Mouse (Mus musculus) sigmoid colon, adult 10 weeks (tissue): ENCODE results near the gene Eya3. TPM values are rescaled to one million over a fixed set of nuclear protein-coding genes. Genes with fewer than 3 reads are reported as not detected.

Source experiments
- polyA plus RNA-seq: library from polyadenylated mRNA; stranded (reverse); fragments of 350-450 nt; fragmentation: Illumina TruSeq; extraction: RNeasy Lipid Tissue Mini Kit (QIAGEN cat#74804); gene quantifications from one replicate; pipeline ENCODE4 v1.2.3, GENCODE M21; 2014; ENCODE audit warnings: low read depth, low replicate concordance

The Eya3 gene
- polyA plus RNA-seq, result 31.7 TPM

GRCm38 (mm10) chr4:132638461-132639190 is at the start of gene Eya3:
TSS of gene Eya3 (plus strand) at chr4:132638987.

GRCm38 (mm10) chr4:132732148-132732684 is 93.4 kb downstream of the Eya3 start, which contains the start of gene Xkr8:
TSS of gene Xkr8 (minus strand) at chr4:132732546.

GRCm38 (mm10) chr4:132756974-132757373 is 118.2 kb downstream of the Eya3 start, which contains the start of gene Smpdl3b:
TSS of gene Smpdl3b (minus strand) at chr4:132757252.

GRCm38 (mm10) chr4:132767914-132768876 is 129.4 kb downstream of the Eya3 start, which contains the start of gene Rpa2:
TSS of gene Rpa2 (plus strand) at chr4:132768332.

Other genes starting within 250 kb of the Eya3 start
- gene Phactr4, start 216.5 kb upstream of the Eya3 start, polyA plus RNA-seq, result 33.6 TPM
- 3.0 TPM for gene Med18, start 175.1 kb upstream of the Eya3 start, polyA plus RNA-seq
- 0.79 TPM for gene Sesn2, start 128.5 kb upstream of the Eya3 start, polyA plus RNA-seq
- gene Atpif1, start 105.3 kb upstream of the Eya3 start, polyA plus RNA-seq, result 336 TPM
- 198 TPM for gene Dnajc8, start 103.4 kb upstream of the Eya3 start, polyA plus RNA-seq
- 1.8 TPM for gene Ptafr, start 74.9 kb upstream of the Eya3 start, polyA plus RNA-seq
- gene Xkr8, start 93.6 kb downstream of the Eya3 start, polyA plus RNA-seq, result 1.7 TPM
- 1.9 TPM for gene Smpdl3b, start 118.3 kb downstream of the Eya3 start, polyA plus RNA-seq
- 4.5 TPM for gene Rpa2, start 129.3 kb downstream of the Eya3 start, polyA plus RNA-seq
- 1.2 TPM for gene Themis2, start 157.4 kb downstream of the Eya3 start, polyA plus RNA-seq
- 7.9 TPM for gene Ppp1r8, start 204.2 kb downstream of the Eya3 start, polyA plus RNA-seq
- gene Stx12, start 245.5 kb downstream of the Eya3 start, polyA plus RNA-seq, result 174 TPM